Mouse (Mus musculus) T-helper 17 cell (primary cell): ENCODE results near the gene Sds.

Experiments used
- in situ Hi-C, 2 experiments: fragments of 300-600 bp; cut with MboI, MseI; formaldehyde crosslinking; loops; 1 replicate in 1 of 2; 2 replicates in 1 of 2; pipeline ENCODE4 v1.15.1; 2025; ENCODE audit warnings: high pct_unique_total_duplicates in 2 of 2

The Sds gene

GRCm38 (mm10) chr5:120439887-120440670 lies 36.2 kb upstream of the Sds start:
- in situ Hi-C loops = no loop called here

- in situ Hi-C loops = no loop called here
Observed at GRCm38 (mm10) chr5:120440733-120441132, 35.6 kb upstream of the Sds start.

GRCm38 (mm10) chr5:120447305-120447704 lies 29.0 kb upstream of the Sds start:
- in situ Hi-C loops = no loop called here

- in situ Hi-C loops = no loop called here
Observed at GRCm38 (mm10) chr5:120454756-120455337, 21.5 kb upstream of the Sds start.

- in situ Hi-C loops = no loop called here
Observed at GRCm38 (mm10) chr5:120456253-120456652, 20.1 kb upstream of the Sds start.

GRCm38 (mm10) chr5:120456841-120457554 lies 19.3 kb upstream of the Sds start:
- in situ Hi-C loops = no loop called here

GRCm38 (mm10) chr5:120457628-120458027 lies 18.7 kb upstream of the Sds start:
- in situ Hi-C loops = no loop called here

GRCm38 (mm10) chr5:120459133-120459532 lies 17.2 kb upstream of the Sds start:
- in situ Hi-C loops = no loop called here

- in situ Hi-C loops = no loop called here
Observed at GRCm38 (mm10) chr5:120461902-120462301, 14.4 kb upstream of the Sds start.

- in situ Hi-C loops = no loop called here
Observed at GRCm38 (mm10) chr5:120464321-120464720, 12.0 kb upstream of the Sds start.

GRCm38 (mm10) chr5:120465062-120465461 lies 11.3 kb upstream of the Sds start:
- in situ Hi-C loops = no loop called here

- in situ Hi-C loops = no loop called here
Observed at GRCm38 (mm10) chr5:120465860-120466259, 10.5 kb upstream of the Sds start.

GRCm38 (mm10) chr5:120467026-120467425 lies 9.3 kb upstream of the Sds start:
- in situ Hi-C loops = no loop called here

GRCm38 (mm10) chr5:120468336-120468735 lies 8.0 kb upstream of the Sds start:
- in situ Hi-C loops = no loop called here

- in situ Hi-C loops = no loop called here
Observed at GRCm38 (mm10) chr5:120468830-120469229, 7.5 kb upstream of the Sds start.

GRCm38 (mm10) chr5:120471538-120471937 lies 4.8 kb upstream of the Sds start:
- in situ Hi-C loops = no loop called here

GRCm38 (mm10) chr5:120472770-120473169 lies 3.6 kb upstream of the Sds start, which contains the start of gene Sdsl:
Gene Sdsl (minus strand): TSS chr5:120472810.
- in situ Hi-C loops = no loop called here

- in situ Hi-C loops = no loop called here
Observed at GRCm38 (mm10) chr5:120473361-120473760, 3.0 kb upstream of the Sds start.

- in situ Hi-C loops = no loop called here
Observed at GRCm38 (mm10) chr5:120475861-120476260, 465 bp upstream of the Sds start.

- in situ Hi-C loops = no loop called here
Observed at GRCm38 (mm10) chr5:120477993-120478392, 1.7 kb downstream of the Sds start.

GRCm38 (mm10) chr5:120479538-120479937 lies 3.2 kb downstream of the Sds start:
- in situ Hi-C loops = no loop called here

GRCm38 (mm10) chr5:120481205-120481604 lies 4.9 kb downstream of the Sds start:
- in situ Hi-C loops = no loop called here

- in situ Hi-C loops = no loop called here
Observed at GRCm38 (mm10) chr5:120483399-120483798, 7.1 kb downstream of the Sds start.
